Mouse (Mus musculus): ENCODE measurements around the gene Stard13. TPM values are rescaled to one million over a fixed set of nuclear protein-coding genes. Genes with fewer than 3 reads are reported as not detected.

The Stard13 gene
- polyA plus RNA-seq, 1 experiment = 7.1 TPM

GRCm38 (mm10) chr5:151086425-151087202 lies 147.0 kb downstream of the Stard13 start:
- TF ChIP-seq EP300 (IDR thresholded peaks at IDR 0.05; ENCODE audit: insufficient read depth, low read depth, low read length) = no peak
- no peak for TF ChIP-seq CTCF (IDR thresholded peaks at IDR 0.05; ENCODE audit: low read depth, low read length)
- TF ChIP-seq POLR2A (IDR thresholded peaks at IDR 0.05; ENCODE audit: insufficient read depth, low read length) = no peak
- no peaks in the 10 kb centered on the region for H3K36me3 ChIP-seq (ENCODE audit: control insufficient read depth, insufficient read depth, low read length, poor library complexity, severe bottlenecking)
- no peaks in the 10 kb centered on the region for H3K9me3 ChIP-seq (replicated peaks; ENCODE audit: control insufficient read depth, insufficient read depth, low read length, poor library complexity, severe bottlenecking)
- H3K9ac ChIP-seq (ENCODE audit: low read depth, poor library complexity, severe bottlenecking) = no peak overlapping the region
- no peaks in the 10 kb centered on the region for H3K4me1 ChIP-seq (ENCODE audit: control insufficient read depth, insufficient read depth, low read length)
- no peak overlapping the region for H3K27ac ChIP-seq (ENCODE audit: insufficient read depth, low read length)
- no peaks in the 10 kb centered on the region; the same call in 1 of the 2 replicates for H3K27me3 ChIP-seq (ENCODE audit: control insufficient read depth, insufficient read depth, low read length, poor library complexity, severe bottlenecking)
- no peak overlapping the region for H3K4me3 ChIP-seq (ENCODE audit: low read depth, low read length)

GRCm38 (mm10) chr5:151085749-151086148 lies 147.9 kb downstream of the Stard13 start:
- Histone ChIP-seq H3K9me3 (replicated peaks; ENCODE audit: control insufficient read depth, insufficient read depth, low read length, poor library complexity, severe bottlenecking) (no peaks in the 10 kb centered on the region), H3K27me3 (ENCODE audit: control insufficient read depth, insufficient read depth, low read length, poor library complexity, severe bottlenecking) (no peaks in the 10 kb centered on the region; the same call in 1 of the 2 replicates), H3K9ac (ENCODE audit: low read depth, poor library complexity, severe bottlenecking) (no peak overlapping the region), H3K36me3 (ENCODE audit: control insufficient read depth, insufficient read depth, low read length, poor library complexity, severe bottlenecking) (no peaks in the 10 kb centered on the region), H3K4me3 (ENCODE audit: low read depth, low read length) (no peak overlapping the region), H3K4me1 (ENCODE audit: control insufficient read depth, insufficient read depth, low read length) (no peaks in the 10 kb centered on the region), H3K27ac (ENCODE audit: insufficient read depth, low read length) (no peak overlapping the region)
- no peak for TF ChIP-seq EP300 (IDR thresholded peaks at IDR 0.05; ENCODE audit: insufficient read depth, low read depth, low read length)
- no peak for TF ChIP-seq POLR2A (IDR thresholded peaks at IDR 0.05; ENCODE audit: insufficient read depth, low read length)
- TF ChIP-seq CTCF (IDR thresholded peaks at IDR 0.05; ENCODE audit: low read depth, low read length) = no peak

GRCm38 (mm10) chr5:151080276-151080675 lies 153.4 kb downstream of the Stard13 start:
- no peaks in the 10 kb centered on the region for H3K27me3 ChIP-seq (ENCODE audit: control insufficient read depth, insufficient read depth, low read length, poor library complexity, severe bottlenecking)
- H3K9ac ChIP-seq (ENCODE audit: low read depth, poor library complexity, severe bottlenecking) = no peak overlapping the region
- H3K9me3 ChIP-seq (replicated peaks; ENCODE audit: control insufficient read depth, insufficient read depth, low read length, poor library complexity, severe bottlenecking) = no peaks in the 10 kb centered on the region
- H3K4me1 ChIP-seq (ENCODE audit: control insufficient read depth, insufficient read depth, low read length) = no peaks in the 10 kb centered on the region
- no peak overlapping the region for H3K4me3 ChIP-seq (ENCODE audit: low read depth, low read length)
- no peaks in the 10 kb centered on the region for H3K36me3 ChIP-seq (ENCODE audit: control insufficient read depth, insufficient read depth, low read length, poor library complexity, severe bottlenecking)
- TF ChIP-seq CTCF (IDR thresholded peaks at IDR 0.05; ENCODE audit: low read depth, low read length) = no peak
- no peak for TF ChIP-seq POLR2A (IDR thresholded peaks at IDR 0.05; ENCODE audit: insufficient read depth, low read length)
- no peak for TF ChIP-seq EP300 (IDR thresholded peaks at IDR 0.05; ENCODE audit: insufficient read depth, low read depth, low read length)
- no peak overlapping the region for H3K27ac ChIP-seq (ENCODE audit: insufficient read depth, low read length)

GRCm38 (mm10) chr5:151077953-151078352 lies 155.7 kb downstream of the Stard13 start:
- no peak overlapping the region for H3K4me3 ChIP-seq (ENCODE audit: low read depth, low read length)

GRCm38 (mm10) chr5:151076917-151077316 lies 156.7 kb downstream of the Stard13 start:
- TF ChIP-seq EP300 (IDR thresholded peaks at IDR 0.05; ENCODE audit: insufficient read depth, low read depth, low read length) = no peak
- Histone ChIP-seq H3K4me1 (ENCODE audit: control insufficient read depth, insufficient read depth, low read length) (no peaks in the 10 kb centered on the region), H3K9ac (ENCODE audit: low read depth, poor library complexity, severe bottlenecking) (no peak overlapping the region), H3K4me3 (ENCODE audit: low read depth, low read length) (no peak overlapping the region), H3K27me3 (ENCODE audit: control insufficient read depth, insufficient read depth, low read length, poor library complexity, severe bottlenecking) (no peaks in the 10 kb centered on the region), H3K9me3 (replicated peaks; ENCODE audit: control insufficient read depth, insufficient read depth, low read length, poor library complexity, severe bottlenecking) (no peaks in the 10 kb centered on the region), H3K27ac (ENCODE audit: insufficient read depth, low read length) (no peak overlapping the region), H3K36me3 (ENCODE audit: control insufficient read depth, insufficient read depth, low read length, poor library complexity, severe bottlenecking) (no peaks in the 10 kb centered on the region)

More at GRCm38 (mm10) chr5:151077953-151078352, 155.7 kb downstream of the Stard13 start:
- Histone ChIP-seq H3K9ac (ENCODE audit: low read depth, poor library complexity, severe bottlenecking) (no peak overlapping the region), H3K9me3 (replicated peaks; ENCODE audit: control insufficient read depth, insufficient read depth, low read length, poor library complexity, severe bottlenecking) (no peaks in the 10 kb centered on the region), H3K4me1 (ENCODE audit: control insufficient read depth, insufficient read depth, low read length) (no peaks in the 10 kb centered on the region), H3K36me3 (ENCODE audit: control insufficient read depth, insufficient read depth, low read length, poor library complexity, severe bottlenecking) (no peaks in the 10 kb centered on the region), H3K27me3 (ENCODE audit: control insufficient read depth, insufficient read depth, low read length, poor library complexity, severe bottlenecking) (no peaks in the 10 kb centered on the region), H3K27ac (ENCODE audit: insufficient read depth, low read length) (no peak overlapping the region)
- no peak for TF ChIP-seq EP300 (IDR thresholded peaks at IDR 0.05; ENCODE audit: insufficient read depth, low read depth, low read length)
- no peak for TF ChIP-seq CTCF (IDR thresholded peaks at IDR 0.05; ENCODE audit: low read depth, low read length)
- TF ChIP-seq POLR2A (IDR thresholded peaks at IDR 0.05; ENCODE audit: insufficient read depth, low read length) = no peak

- no peak overlapping the region for H3K27ac ChIP-seq (ENCODE audit: insufficient read depth, low read length)
- no peak overlapping the region for H3K4me3 ChIP-seq (ENCODE audit: low read depth, low read length)
- H3K4me1 ChIP-seq (ENCODE audit: control insufficient read depth, insufficient read depth, low read length) = no peaks in the 10 kb centered on the region
- H3K9ac ChIP-seq (ENCODE audit: low read depth, poor library complexity, severe bottlenecking) = no peak overlapping the region
- TF ChIP-seq CTCF (IDR thresholded peaks at IDR 0.05; ENCODE audit: low read depth, low read length) = no peak
- TF ChIP-seq EP300 (IDR thresholded peaks at IDR 0.05; ENCODE audit: insufficient read depth, low read depth, low read length) = no peak
- TF ChIP-seq POLR2A (IDR thresholded peaks at IDR 0.05; ENCODE audit: insufficient read depth, low read length) = no peak
- no peaks in the 10 kb centered on the region for H3K36me3 ChIP-seq (ENCODE audit: control insufficient read depth, insufficient read depth, low read length, poor library complexity, severe bottlenecking)
- H3K27me3 ChIP-seq (ENCODE audit: control insufficient read depth, insufficient read depth, low read length, poor library complexity, severe bottlenecking) = no peaks in the 10 kb centered on the region
- H3K9me3 ChIP-seq (replicated peaks; ENCODE audit: control insufficient read depth, insufficient read depth, low read length, poor library complexity, severe bottlenecking) = no peaks in the 10 kb centered on the region
Observed at GRCm38 (mm10) chr5:151074282-151074681, 159.4 kb downstream of the Stard13 start.
